Mouse (Mus musculus): ENCODE results near the gene Gins3.
A peak's percentile ranks its signal among the peaks of the same experiment; 100 is the strongest.
"Not testable (repeated sequence)": the region's sequence is repeated elsewhere in the genome, so short reads cannot be mapped to it uniquely, and the experiment has no call there.

Gins3 gene

GRCm38 (mm10) chr8:95653351-95653750, 20.1 kb downstream of the Gins3 start:
- DNase-seq (ENCODE audit: low spot score in 2 of 2): no peak

GRCm38 (mm10) chr8:95655831-95656230, 22.6 kb downstream of the Gins3 start:
- DNase-seq (ENCODE audit: low spot score in 2 of 2): no peak

GRCm38 (mm10) chr8:95656316-95657002, 23.2 kb downstream of the Gins3 start:
- DNase-seq (ENCODE audit: low spot score in 2 of 2): no peak

- no peak for DNase-seq (ENCODE audit: low spot score in 2 of 2)
Observed at GRCm38 (mm10) chr8:95657523-95657922, 24.3 kb downstream of the Gins3 start.

GRCm38 (mm10) chr8:95660334-95660882, 27.2 kb downstream of the Gins3 start:
- no peak for DNase-seq (ENCODE audit: low spot score in 2 of 2)

GRCm38 (mm10) chr8:95661085-95661484, 27.8 kb downstream of the Gins3 start:
- DNase-seq (ENCODE audit: low spot score in 2 of 2): no peak

- DNase-seq (ENCODE audit: low spot score in 2 of 2): no peak
Observed at GRCm38 (mm10) chr8:95661575-95661974, 28.3 kb downstream of the Gins3 start.

GRCm38 (mm10) chr8:95662885-95663598, 29.8 kb downstream of the Gins3 start:
- DNase-seq (ENCODE audit: low spot score in 2 of 2): no peak

GRCm38 (mm10) chr8:95663599-95663949, 30.3 kb downstream of the Gins3 start:
- DNase-seq (ENCODE audit: low spot score in 2 of 2): no peak

GRCm38 (mm10) chr8:95665813-95666452, 32.7 kb downstream of the Gins3 start:
- DNase-seq (ENCODE audit: low spot score in 2 of 2): not testable (repeated sequence)

- DNase-seq (ENCODE audit: low spot score in 2 of 2): no peak
Observed at GRCm38 (mm10) chr8:95668163-95668958, 35.1 kb downstream of the Gins3 start.

GRCm38 (mm10) chr8:95669967-95670366, 36.7 kb downstream of the Gins3 start:
- DNase-seq (ENCODE audit: low spot score in 2 of 2): no peak

- no peak for DNase-seq (ENCODE audit: low spot score in 2 of 2)
Observed at GRCm38 (mm10) chr8:95671861-95672260, 38.6 kb downstream of the Gins3 start.

- no peak for DNase-seq (ENCODE audit: low spot score in 2 of 2)
Observed at GRCm38 (mm10) chr8:95672811-95673210, 39.6 kb downstream of the Gins3 start.

- no peak for DNase-seq (ENCODE audit: low spot score in 2 of 2)
Observed at GRCm38 (mm10) chr8:95676631-95677030, 43.4 kb downstream of the Gins3 start, which contains the start of gene Ndrg4. Gene Ndrg4, plus strand, starts transcription at chr8:95676980.

- no peak for DNase-seq (ENCODE audit: low spot score in 2 of 2)
Observed at GRCm38 (mm10) chr8:95677591-95678023, 44.4 kb downstream of the Gins3 start.

- DNase-seq (ENCODE audit: low spot score in 2 of 2): peak in 1 of 2 experiments; percentile 53
Observed at GRCm38 (mm10) chr8:95678024-95678611, 44.9 kb downstream of the Gins3 start.

- peak in 1 of 2 experiments; percentile 61 for DNase-seq (ENCODE audit: low spot score in 2 of 2)
Observed at GRCm38 (mm10) chr8:95688073-95688672, 54.9 kb downstream of the Gins3 start.

GRCm38 (mm10) chr8:95690929-95691541, 57.8 kb downstream of the Gins3 start:
- no peak for DNase-seq (ENCODE audit: low spot score in 2 of 2)

- no peak for DNase-seq (ENCODE audit: low spot score in 2 of 2)
Observed at GRCm38 (mm10) chr8:95694631-95695030, 61.4 kb downstream of the Gins3 start.
